Mouse (Mus musculus) cerebellum, adult 18-20 months (tissue): Measurements from ENCODE around the gene Gpatch4.

Experiments used
- DNase-seq, 2 experiments: peaks; one replicate each; pipeline ENCODE4 v3.0.0; 2021

Gpatch4 gene

GRCm38 (mm10) chr3:88033506-88033905 lies 9.4 kb upstream of the Gpatch4 start:
- no peak for DNase-seq

DNA sequence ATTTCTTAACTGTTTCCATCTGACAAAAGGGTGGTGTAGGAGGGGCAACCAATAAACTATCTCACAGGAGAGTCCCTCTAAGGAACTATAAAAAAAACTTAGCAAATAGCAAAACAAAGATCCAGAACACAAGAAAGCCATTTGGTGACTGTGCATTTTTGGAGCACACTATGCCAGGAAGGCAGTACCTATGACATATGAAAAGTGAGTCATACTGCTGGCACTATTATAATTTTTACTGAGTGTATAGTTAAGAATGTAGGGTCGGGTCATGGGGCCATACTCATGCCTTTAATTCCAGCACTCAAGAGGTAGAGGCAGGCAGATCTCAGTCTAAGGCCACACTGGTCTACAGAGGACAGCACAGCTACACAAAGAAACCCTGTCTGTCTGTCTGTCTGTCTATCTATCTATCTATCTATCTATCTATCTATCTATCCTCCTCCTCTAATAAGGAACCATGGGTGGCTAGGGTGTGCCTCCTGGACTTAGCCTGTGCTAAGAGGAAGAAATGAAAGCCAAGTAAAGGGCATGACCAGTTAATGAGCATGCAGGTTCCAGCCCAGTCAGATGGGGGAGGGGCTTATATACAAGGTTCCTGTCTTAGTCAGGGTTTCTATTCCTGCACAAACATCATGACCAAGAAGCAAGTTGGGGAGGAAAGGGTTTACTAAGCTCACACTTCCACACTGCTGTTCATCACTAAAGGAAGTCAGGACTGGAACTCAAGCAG lies 7.2 kb upstream of the Gpatch4 start:
- DNase-seq, result no peak

DNA sequence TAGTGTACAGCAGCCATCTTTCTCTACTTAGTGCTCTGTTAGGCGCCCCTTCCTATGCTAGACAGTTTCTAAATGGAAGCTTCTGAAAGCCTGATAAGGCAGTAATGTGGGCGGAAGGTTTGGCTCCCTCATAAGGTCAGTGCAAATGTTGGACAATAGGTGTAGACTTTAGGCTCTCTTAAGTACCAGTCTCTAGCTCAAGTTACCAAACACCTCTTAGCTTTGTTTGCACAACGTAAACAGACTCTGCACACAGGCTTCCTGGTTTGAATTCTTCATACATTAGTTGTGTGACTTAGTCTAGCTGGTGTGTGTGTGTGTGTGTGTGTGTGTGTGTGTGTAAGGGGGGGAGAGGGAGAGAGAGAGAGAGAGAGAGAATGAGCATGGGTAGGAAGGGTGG lies 6.6 kb downstream of the Gpatch4 start:
- DNase-seq, result no peak

GRCm38 (mm10) chr3:88057030-88057429 lies 14.1 kb downstream of the Gpatch4 start:
- no peak for DNase-seq

GRCm38 (mm10) chr3:88057902-88058696 lies 15.2 kb downstream of the Gpatch4 start, which contains the start of gene Naxe:
Naxe (minus strand) TSS chr3:88058495.
- peak; percentile 84 to 87 for DNase-seq

- DNase-seq, result no peak
Measured at GRCm38 (mm10) chr3:88068386-88068785, 25.5 kb downstream of the Gpatch4 start.

DNA sequence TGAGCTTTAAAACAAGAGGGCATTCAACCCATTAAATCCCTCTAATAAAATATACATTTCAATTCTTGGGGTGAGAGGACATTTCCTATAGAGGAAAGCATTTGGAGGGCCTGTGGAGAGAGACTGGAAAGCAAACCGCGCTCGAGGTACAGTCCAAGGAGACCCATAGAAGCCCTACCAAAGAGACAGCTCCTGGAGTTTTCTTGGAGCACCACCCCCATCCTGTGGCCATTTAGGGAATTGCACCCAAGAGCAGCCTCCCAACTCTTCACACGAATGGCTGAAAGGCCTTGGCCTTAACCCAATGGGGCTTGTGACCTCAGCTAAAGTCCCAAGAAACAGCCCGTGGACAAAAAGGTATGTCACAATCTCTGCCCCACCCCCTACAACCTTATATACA lies 28.9 kb downstream of the Gpatch4 start:
- DNase-seq, result peak; percentile 86 to 91

GRCm38 (mm10) chr3:88073631-88074030 lies 30.7 kb downstream of the Gpatch4 start:
- no peak for DNase-seq

GRCm38 (mm10) chr3:88074351-88074750 lies 31.4 kb downstream of the Gpatch4 start:
- DNase-seq, result no peak

DNA sequence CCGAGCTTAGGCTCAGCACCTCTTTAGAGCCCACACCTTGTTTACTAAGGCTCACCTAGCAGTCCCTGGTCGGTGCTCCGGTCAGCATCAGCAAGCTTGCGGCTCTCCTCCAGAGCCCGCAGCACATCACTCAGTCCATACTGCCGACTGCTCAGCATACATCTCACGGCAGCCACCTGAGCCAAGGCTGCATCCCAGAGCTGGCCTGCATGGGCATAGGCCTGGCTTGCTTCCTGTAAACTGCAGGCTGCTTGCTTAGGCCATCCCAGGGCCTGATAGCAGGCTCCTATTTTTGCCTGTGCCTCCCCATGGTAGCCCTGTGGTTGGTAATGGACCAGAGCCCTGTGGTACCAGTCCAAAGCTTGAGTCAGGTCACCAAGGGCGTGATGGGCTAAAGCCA lies 31.9 kb downstream of the Gpatch4 start:
- no peak for DNase-seq

DNA sequence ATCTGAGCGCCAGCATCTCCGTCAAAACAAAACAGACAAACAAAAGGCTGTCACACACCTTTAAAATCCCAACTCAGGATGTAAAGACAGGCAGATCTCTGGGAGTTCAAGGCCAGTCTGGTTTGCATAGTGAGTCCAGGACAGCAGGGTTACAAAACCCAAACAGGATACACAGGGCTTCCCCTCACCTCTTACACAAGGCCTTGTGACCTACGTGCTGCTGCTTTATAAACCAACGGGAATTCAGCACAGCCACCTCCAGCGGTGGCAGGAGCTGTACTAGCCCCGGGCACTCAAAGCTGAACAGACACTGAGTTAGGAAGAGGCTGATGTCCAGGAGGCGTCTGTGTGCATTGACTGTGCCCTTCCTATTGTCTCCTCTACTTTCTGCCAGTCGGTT lies 34.5 kb downstream of the Gpatch4 start:
- no peak for DNase-seq

DNA sequence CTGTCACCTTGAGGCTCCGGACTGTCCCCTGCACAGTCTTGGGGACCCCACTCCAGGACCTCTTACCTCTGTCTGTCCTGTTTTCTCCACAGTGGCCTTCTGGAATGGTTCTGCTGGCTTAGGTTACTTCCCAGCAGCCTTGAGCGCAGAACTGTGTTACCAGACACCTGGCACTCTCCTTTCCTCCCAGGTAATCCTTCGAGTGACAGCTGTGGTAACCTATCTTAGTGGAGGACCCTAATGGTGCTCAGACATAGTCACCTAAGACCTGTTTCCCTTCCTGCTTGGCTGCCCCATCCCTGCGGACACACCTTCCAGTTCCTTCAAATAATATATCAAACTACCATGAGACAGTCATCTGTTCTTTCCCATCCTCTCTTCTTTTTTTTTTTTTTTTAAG lies 35.3 kb downstream of the Gpatch4 start, which contains the start of gene Ttc24:
Gene Ttc24, minus strand, starts transcription at position 101 of the 400 bp plus-strand sequence.
- no peak for DNase-seq

DNA sequence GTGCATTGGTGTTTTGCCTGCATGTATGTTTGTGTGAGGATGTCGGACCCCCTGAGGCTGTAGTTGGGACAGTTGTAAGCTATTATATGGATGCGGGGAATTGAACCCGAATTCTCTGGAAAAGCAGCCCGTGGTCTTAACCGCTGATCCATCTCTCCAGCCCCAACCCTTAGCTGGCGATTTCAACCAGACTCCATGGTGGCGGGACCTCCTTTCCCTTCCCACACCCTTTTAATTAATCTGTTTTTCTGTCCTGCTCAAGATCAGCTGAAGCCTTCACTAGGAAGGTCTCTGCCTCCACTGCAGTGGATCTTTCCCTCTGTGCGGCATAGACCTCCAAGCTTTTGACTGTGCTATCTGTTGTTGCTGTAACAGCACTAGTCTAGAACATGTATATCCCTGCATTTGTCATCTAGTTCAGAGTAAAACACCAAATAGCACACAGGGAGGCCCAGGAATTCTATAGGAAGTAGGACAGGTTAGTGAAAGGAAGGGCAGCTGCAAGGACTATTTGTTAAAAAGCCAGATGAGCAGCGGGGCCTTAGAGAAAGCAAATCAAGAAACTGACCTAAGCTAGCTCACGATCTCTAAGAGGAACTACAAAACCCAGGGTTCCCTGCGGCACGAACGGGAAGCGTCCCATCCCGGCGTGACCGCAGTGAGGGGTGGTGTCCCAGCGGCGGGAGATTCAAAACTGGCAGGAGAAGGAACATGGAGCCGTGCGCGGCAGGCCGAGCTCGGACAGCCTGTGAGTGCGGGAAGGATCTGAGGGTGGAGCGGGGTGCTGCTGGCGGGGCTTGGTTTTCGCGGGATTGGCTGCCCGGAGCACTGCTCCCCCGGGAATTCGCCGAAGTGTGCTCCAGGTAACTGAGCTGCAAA lies 38.7 kb downstream of the Gpatch4 start, which contains the start of gene Iqgap3:
Gene Iqgap3, plus strand, starts transcription at position 627 of the 879 bp plus-strand sequence.
- DNase-seq, result peak; percentile 88 to 93

GRCm38 (mm10) chr3:88082224-88082618 lies 39.3 kb downstream of the Gpatch4 start:
- no peak for DNase-seq

- no peak for DNase-seq
Measured at GRCm38 (mm10) chr3:88082663-88083062, 39.8 kb downstream of the Gpatch4 start.

DNA sequence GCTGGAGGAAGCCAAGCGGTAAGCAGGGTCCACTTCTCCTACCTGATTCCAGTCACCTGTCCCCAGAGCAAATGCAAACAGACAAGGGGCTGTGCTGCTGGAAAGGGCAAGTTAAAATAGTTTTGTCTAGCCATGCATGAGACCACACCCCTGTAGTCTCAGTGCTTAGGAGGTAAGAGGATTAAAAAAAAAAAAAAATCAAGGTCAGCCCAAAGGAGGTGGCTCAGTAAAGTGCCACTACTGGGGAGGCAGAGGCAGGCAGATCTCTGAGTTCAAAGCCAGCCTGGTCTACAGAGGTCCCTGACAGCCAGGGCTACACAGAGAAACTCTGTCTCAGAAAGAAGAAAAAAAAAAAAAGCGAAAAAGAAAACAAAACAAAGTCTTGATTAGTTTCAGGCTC lies 41.1 kb downstream of the Gpatch4 start:
- no peak for DNase-seq

GRCm38 (mm10) chr3:88085459-88085858 lies 42.6 kb downstream of the Gpatch4 start:
- DNase-seq, result no peak

- peak; percentile 40 to 47 for DNase-seq
Measured at GRCm38 (mm10) chr3:88087688-88088087, 44.8 kb downstream of the Gpatch4 start.

DNA sequence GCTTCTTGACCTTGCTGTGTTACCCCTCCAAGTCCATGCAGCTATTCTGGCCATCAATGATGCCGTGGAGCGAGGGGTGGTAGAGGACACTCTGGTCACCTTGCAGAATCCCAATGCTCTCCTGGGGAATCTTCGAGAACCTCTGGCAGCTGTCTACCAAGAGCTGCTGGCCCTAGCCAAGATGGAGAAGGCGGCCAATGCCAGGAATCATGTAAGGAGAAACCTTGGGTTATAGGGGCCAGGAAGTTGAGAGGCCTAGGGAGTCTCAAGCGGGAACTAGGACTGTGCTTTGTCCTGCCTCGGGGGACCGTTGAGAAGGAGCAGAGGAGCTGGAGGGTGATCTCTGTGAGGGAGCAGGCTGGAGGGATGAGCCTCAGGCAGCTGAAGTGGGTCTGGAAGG lies 47.2 kb downstream of the Gpatch4 start:
- no peak for DNase-seq

DNA sequence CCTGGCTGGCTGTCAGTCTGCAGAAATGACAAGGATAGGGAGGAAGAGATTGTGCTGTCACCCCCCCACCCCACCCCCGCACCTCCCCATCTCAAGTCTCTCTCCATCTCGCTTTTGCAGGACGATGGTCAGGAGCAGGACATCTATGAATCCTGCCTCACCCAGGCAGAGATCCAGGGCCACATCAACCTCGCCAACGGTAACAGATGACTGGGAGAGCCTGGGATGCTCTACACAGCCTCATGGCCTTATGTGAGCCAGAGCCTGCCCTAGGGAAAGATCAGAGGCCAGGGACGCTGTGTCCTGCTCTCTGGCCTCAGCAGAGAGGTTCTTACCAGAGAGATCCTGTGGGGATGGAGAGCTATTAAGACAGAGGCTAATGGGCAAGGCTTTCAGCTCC lies 47.7 kb downstream of the Gpatch4 start:
- DNase-seq, result peak; percentile 25 to 31

GRCm38 (mm10) chr3:88094126-88094525 lies 51.2 kb downstream of the Gpatch4 start:
- no peak for DNase-seq

DNA sequence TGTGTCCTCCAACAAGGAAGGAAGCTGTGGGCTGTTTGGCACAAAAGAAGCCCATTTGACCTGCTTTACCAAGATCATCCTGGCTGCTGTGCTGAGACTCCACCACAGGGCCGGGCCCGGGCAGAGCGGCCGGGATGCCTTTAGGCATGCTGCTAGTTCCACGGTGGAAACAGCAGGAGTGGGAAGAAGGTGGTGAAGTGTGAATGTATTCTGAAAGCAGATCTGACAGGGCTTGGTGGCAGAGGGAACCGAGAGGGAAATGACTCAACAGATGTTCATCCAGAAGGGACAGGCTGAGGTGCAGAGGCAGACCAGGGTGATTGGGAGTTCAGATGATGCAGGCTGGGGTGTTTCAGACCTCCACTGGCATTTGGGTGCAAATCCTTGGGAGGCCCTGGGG lies 54.8 kb downstream of the Gpatch4 start:
- DNase-seq, result no peak

GRCm38 (mm10) chr3:88100251-88100650 lies 57.3 kb downstream of the Gpatch4 start:
- no peak for DNase-seq
